Mouse (Mus musculus) stomach, embryonic 15.5 days (tissue): Measurements from ENCODE around the gene Akr1c20. TPM values are rescaled to one million over a fixed set of nuclear protein-coding genes. Genes with fewer than 3 reads are reported as not detected.

Experiments
- ATAC-seq: fragments of 200-750 bp; cut with Nextera tagmentation; 2 replicates; pipeline ENCODE4 v1.8.0; 2017; ENCODE audit warnings: low read depth, moderate number of reproducible peaks, moderate TSS enrichment; ENCODE audit not compliant: insufficient read depth, low FRiP score
- H3K27ac ChIP-seq: fragments of 300-500 bp; sonication (generic); 2 replicates; pipeline ENCODE4 v1.5.1; 2015; ENCODE audit warnings: mild to moderate bottlenecking, inconsistent platforms
- H3K27me3 ChIP-seq: fragments of 300-500 bp; sonication (generic); replicated peaks from 2 replicates; pipeline ENCODE4 v1.6.1; 2015; ENCODE audit warnings: inconsistent platforms
- H3K36me3 ChIP-seq: fragments of 300-500 bp; sonication (generic); 2 replicates; pipeline ENCODE4 v1.6.1; 2015; ENCODE audit warnings: inconsistent platforms
- H3K4me1 ChIP-seq: fragments of 300-500 bp; sonication (generic); 2 replicates; pipeline ENCODE4 v1.6.1; 2015; ENCODE audit warnings: inconsistent platforms
- H3K4me2 ChIP-seq: fragments of 300-500 bp; sonication (generic); 2 replicates; pipeline ENCODE4 v1.6.1; 2015; ENCODE audit warnings: mild to moderate bottlenecking, inconsistent platforms
- H3K4me3 ChIP-seq: fragments of 300-500 bp; sonication (generic); replicated peaks from 2 replicates; pipeline ENCODE4 v1.5.1; 2015; ENCODE audit warnings: inconsistent platforms
- H3K9ac ChIP-seq: fragments of 300-500 bp; sonication (generic); 2 replicates; pipeline ENCODE4 v1.6.1; 2015; ENCODE audit warnings: inconsistent platforms
- H3K9me3 ChIP-seq: fragments of 300-500 bp; sonication (generic); 2 replicates; pipeline ENCODE4 v1.6.1; 2016; ENCODE audit warnings: inconsistent platforms
- WGBS: fragments of 180-500 bp; shearing (Covaris S2); methylation state at CpG from one replicate; pipeline ENCODE4 v1.1.7; 2015; 5-methylcytosine and 5-hydroxymethylcytosine counted together
- polyA plus RNA-seq: library from polyadenylated mRNA; unstranded; fragments of >200 nt; fragmentation: Nextera tagmentation; extraction: Ambion mirVana; gene quantifications from 2 replicates; pipeline ENCODE4 v1.2.1, GENCODE M21; 2015

Akr1c20 gene
- not detected in 2 replicates for polyA plus RNA-seq

- Histone ChIP-seq H3K9me3 (no peaks in the 10 kb centered on the region), H3K4me1 (no peaks in the 10 kb centered on the region), H3K9ac (no peak within 1 kb of the TSS), H3K27me3 (no peaks in the 10 kb centered on the region), H3K4me3 (no peak within 1 kb of the TSS), H3K4me2 (no peak within 1 kb of the TSS), H3K27ac (no peak within 1 kb of the TSS), H3K36me3 (no peaks in the 10 kb centered on the region)
- WGBS: 65% methylated on average over 2 of the region's 2 CpGs
- no peak for ATAC-seq
Observed at GRCm38 (mm10) chr13:4523201-4523838, at the start of gene Akr1c20. TSS of gene Akr1c20 (minus strand) at chr13:4523345.

GRCm38 (mm10) chr13:4565996-4566395 lies 42.9 kb upstream of the Akr1c20 start:
- Histone ChIP-seq H3K36me3 (no peaks in the 10 kb centered on the region), H3K9ac (no peak overlapping the region), H3K4me2 (no peak overlapping the region), H3K4me3 (no peak overlapping the region), H3K27me3 (no peaks in the 10 kb centered on the region), H3K4me1 (no peaks in the 10 kb centered on the region), H3K27ac (no peak overlapping the region), H3K9me3 (no peaks in the 10 kb centered on the region)
- no peak for ATAC-seq
- WGBS: 84% methylated on average over 2 of the region's 2 CpGs

GRCm38 (mm10) chr13:4560500-4560899 lies 37.4 kb upstream of the Akr1c20 start:
- Histone ChIP-seq H3K4me1 (no peaks in the 10 kb centered on the region), H3K27me3 (no peaks in the 10 kb centered on the region), H3K9me3 (no peaks in the 10 kb centered on the region), H3K4me2 (no peak overlapping the region), H3K36me3 (no peaks in the 10 kb centered on the region), H3K9ac (no peak overlapping the region), H3K4me3 (no peak overlapping the region), H3K27ac (no peak overlapping the region)
- no peak for ATAC-seq

GRCm38 (mm10) chr13:4559143-4559542 lies 36.0 kb upstream of the Akr1c20 start:
- H3K4me2 ChIP-seq: no peak overlapping the region
- WGBS: 73% methylated on average over 1 of the region's 1 CpGs
- no peak for ATAC-seq

GRCm38 (mm10) chr13:4514811-4515210 lies 8.3 kb downstream of the Akr1c20 start:
- ATAC-seq: no peak
- Histone ChIP-seq H3K4me2 (no peak overlapping the region), H3K4me1 (no peaks in the 10 kb centered on the region), H3K27me3 (no peaks in the 10 kb centered on the region), H3K9ac (no peak overlapping the region), H3K36me3 (no peaks in the 10 kb centered on the region), H3K4me3 (no peak overlapping the region), H3K27ac (no peak overlapping the region), H3K9me3 (no peaks in the 10 kb centered on the region)
- WGBS: 75% methylated on average over 2 of the region's 2 CpGs

More at GRCm38 (mm10) chr13:4559143-4559542, 36.0 kb upstream of the Akr1c20 start:
- H3K9ac ChIP-seq: no peak overlapping the region
- H3K36me3 ChIP-seq: no peaks in the 10 kb centered on the region
- no peaks in the 10 kb centered on the region for H3K4me1 ChIP-seq
- H3K4me3 ChIP-seq: no peak overlapping the region
- no peak overlapping the region for H3K27ac ChIP-seq
- no peaks in the 10 kb centered on the region for H3K27me3 ChIP-seq
- no peaks in the 10 kb centered on the region for H3K9me3 ChIP-seq

GRCm38 (mm10) chr13:4467896-4468295 lies 55.2 kb downstream of the Akr1c20 start:
- Histone ChIP-seq H3K27ac (no peak overlapping the region), H3K4me3 (no peak overlapping the region), H3K4me1 (no peaks in the 10 kb centered on the region), H3K9ac (no peak overlapping the region), H3K36me3 (no peaks in the 10 kb centered on the region), H3K9me3 (no peaks in the 10 kb centered on the region), H3K27me3 (no peaks in the 10 kb centered on the region), H3K4me2 (no peak overlapping the region)
- no peak for ATAC-seq
- 70% methylated on average over 1 of the region's 1 CpGs for WGBS

GRCm38 (mm10) chr13:4465641-4466040 lies 57.5 kb downstream of the Akr1c20 start:
- Histone ChIP-seq H3K27ac (no peak overlapping the region), H3K4me2 (no peak overlapping the region), H3K36me3 (no peaks in the 10 kb centered on the region), H3K4me3 (no peak overlapping the region), H3K9me3 (no peaks in the 10 kb centered on the region), H3K27me3 (no peaks in the 10 kb centered on the region), H3K9ac (no peak overlapping the region), H3K4me1 (no peaks in the 10 kb centered on the region)
- 88% methylated on average over 2 of the region's 2 CpGs for WGBS
- no peak for ATAC-seq

Other genes starting within 250 kb of the Akr1c20 start
- 66.9 and 81.5 TPM in 2 replicates for gene Akr1c12, start 243.9 kb downstream of the Akr1c20 start, polyA plus RNA-seq
- 0.27 TPM in 1 of 2 replicates, not detected in the other for gene Akr1c6, start 89.0 kb downstream of the Akr1c20 start, polyA plus RNA-seq
- 0.13 TPM in 1 of 2 replicates, not detected in the other for gene Akr1c21, start 50.7 kb upstream of the Akr1c20 start, polyA plus RNA-seq
- 39.3 and 41.1 TPM in 2 replicates for gene Akr1e1, start 85.8 kb upstream of the Akr1c20 start, polyA plus RNA-seq